Mouse (Mus musculus) heart, adult 2 months (tissue): ENCODE results near the gene Cnksr2. TPM values are rescaled to one million over a fixed set of nuclear protein-coding genes. Genes with fewer than 3 reads are reported as not detected.

Experiments
- DNase-seq, 2 experiments: peaks; one replicate each; pipeline ENCODE4 v3.0.0; 2021
- H3K27ac ChIP-seq: fragments of 200-600 bp; 2 replicates; pipeline ENCODE4 v1.8.1; 2022
- H3K27me3 ChIP-seq: fragments of 200-500 bp; 2 replicates; pipeline ENCODE4 v1.6.1; 2012; ENCODE audit warnings: mild to moderate bottlenecking, low read length, inconsistent platforms, mixed read lengths; ENCODE audit not compliant: control insufficient read depth, insufficient read depth
- H3K36me3 ChIP-seq: fragments of 200-500 bp; 2 replicates; pipeline ENCODE4 v1.6.1; 2012; ENCODE audit warnings: low read length, inconsistent platforms; ENCODE audit not compliant: control insufficient read depth, insufficient read depth
- H3K4me1 ChIP-seq: fragments of 200-500 bp; 2 replicates; pipeline ENCODE4 v1.6.1; 2011; ENCODE audit warnings: low read length; ENCODE audit not compliant: control insufficient read depth, insufficient read depth
- H3K4me3 ChIP-seq: fragments of 200-600 bp; 2 replicates; pipeline ENCODE4 v1.8.1; 2022
- H3K79me2 ChIP-seq: fragments of 200-500 bp; replicated peaks from 2 replicates; pipeline ENCODE4 v1.6.1; 2012; ENCODE audit warnings: mild to moderate bottlenecking, inconsistent platforms, low read length, moderate library complexity, mixed read lengths; ENCODE audit not compliant: control insufficient read depth, insufficient read depth
- H3K9ac ChIP-seq: fragments of 200-500 bp; 2 replicates; pipeline ENCODE4 v1.6.1; 2012; ENCODE audit warnings: low read depth, mild to moderate bottlenecking, control low read depth, inconsistent platforms, low read length, mixed read lengths
- CTCF ChIP-seq: fragments of 200-600 bp; IDR thresholded peaks from 2 replicates; pipeline ENCODE4 v1.8.1; 2022; ENCODE audit warnings: antibody characterized with exemption, mild to moderate bottlenecking, moderate library complexity
- EP300 ChIP-seq: fragments of 200-500 bp; IDR thresholded peaks from 2 replicates; pipeline ENCODE4 v1.6.1; 2011; ENCODE audit warnings: low read depth, low read length, control low read depth; ENCODE audit not compliant: insufficient read depth
- POLR2A ChIP-seq: fragments of 200-500 bp; IDR thresholded peaks from 2 replicates; pipeline ENCODE4 v1.6.1; 2011; ENCODE audit warnings: mild to moderate bottlenecking, low read depth, low read length, control low read depth; ENCODE audit not compliant: insufficient read depth
- WGBS: fragments of 180-500 bp; shearing (Covaris S2); methylation state at CpG from one replicate; pipeline ENCODE4 v1.1.7; 2018; 5-methylcytosine and 5-hydroxymethylcytosine counted together
- intact Hi-C: fragments of 180-260 bp; cut with DNase I; formaldehyde crosslinking; loops from one replicate; pipeline ENCODE4 v1.15.1; 2025
- polyA plus RNA-seq: library from polyadenylated mRNA; depleted of rRNA; stranded (reverse); fragments of >200 nt; gene quantifications from 2 replicates; pipeline ENCODE4 v1.2.3, GENCODE M21; 2012; rRNA removed
- total RNA-seq, 2 experiments: library from RNA; stranded (reverse); gene quantifications; 2 replicates each; pipeline ENCODE4 v1.2.3; 2021

The Cnksr2 gene
- total and polyA plus RNA-seq, 3 experiments: 0.04 to 0.09 TPM; not detected in 1

- TF ChIP-seq POLR2A (no peak), CTCF (no peak), EP300 (no peak)
- Histone ChIP-seq H3K79me2 (no peaks in the 10 kb centered on the region), H3K9ac (0 out of 2 replicates have a peak overlapping the region, but pooled peaks have one; percentile 19), H3K27ac (peak overlapping the region; percentile 47), H3K36me3 (no peaks in the 10 kb centered on the region), H3K4me1 (no peaks in the 10 kb centered on the region), H3K27me3 (no peaks in the 10 kb centered on the region), H3K4me3 (no peak overlapping the region)
- intact Hi-C loops: loop anchor here (10.0 kb wide), 1 partner anchor 63 kb away; no protein-coding TSS in a partner anchor
- DNase-seq: peak; percentile 51 to 67
- WGBS: 13% methylated on average over 31 of the region's 31 CpGs
Measured at GRCm38 (mm10) chrX:157817571-157818206, 225.4 kb downstream of the Cnksr2 start.

GRCm38 (mm10) chrX:157809721-157810120 is 233.4 kb downstream of the Cnksr2 start:
- Histone ChIP-seq H3K4me1 (no peaks in the 10 kb centered on the region), H3K79me2 (no peaks in the 10 kb centered on the region), H3K27ac (no peak overlapping the region), H3K36me3 (no peaks in the 10 kb centered on the region), H3K4me3 (no peak overlapping the region), H3K9ac (no peak overlapping the region), H3K27me3 (no peaks in the 10 kb centered on the region)
- no peak for TF ChIP-seq CTCF
- TF ChIP-seq EP300: no peak
- TF ChIP-seq POLR2A: no peak
- WGBS: 61% methylated on average over 1 of the region's 1 CpGs
- no peak for DNase-seq
- intact Hi-C loops: loop anchor here (10.0 kb wide), 2 partner anchors 55 to 335 kb away; no protein-coding TSS in a partner anchor

- Histone ChIP-seq H3K79me2 (no peaks in the 10 kb centered on the region), H3K27ac (no peak overlapping the region), H3K9ac (no peak overlapping the region), H3K27me3 (no peaks in the 10 kb centered on the region), H3K36me3 (no peaks in the 10 kb centered on the region), H3K4me3 (no peak overlapping the region), H3K4me1 (no peaks in the 10 kb centered on the region)
- WGBS: 83% methylated on average over 2 of the region's 2 CpGs
- intact Hi-C loops: loop anchor here (10.0 kb wide), 1 partner anchor 327 kb away; no protein-coding TSS in a partner anchor
- no peak for TF ChIP-seq CTCF
- no peak for TF ChIP-seq POLR2A
- TF ChIP-seq EP300: no peak
- DNase-seq: no peak
Measured at GRCm38 (mm10) chrX:157801669-157802068, 241.4 kb downstream of the Cnksr2 start.

Other genes starting within 250 kb of the Cnksr2 start
- 10 to 100 TPM in 1 of 2 experiments, 1 to 10 TPM in 1; 4.9 to 10.7 TPM for gene Klhl34, start 224.9 kb downstream of the Cnksr2 start, total RNA-seq
- 3.6 and 3.9 TPM in 2 replicates for gene Klhl34, start 224.9 kb downstream of the Cnksr2 start, polyA plus RNA-seq